Mouse (Mus musculus): ENCODE measurements at regions not wholly inside any gene's neighbourhood (a gene's known extent, or its start where the extent isn't known, plus 50 kb on each side); places are given as distances from the start of the nearest gene placed in this dataset.

GRCm38 (mm10) chr2:72855971-72856755 is 124.1 kb downstream of the Sp3 start:
- TF ChIP-seq CTCF (IDR thresholded peaks at IDR 0.05) = no peak
- no peak for TF ChIP-seq EP300 (IDR thresholded peaks at IDR 0.05)
